Mouse (Mus musculus): ENCODE results near the gene Rfxank.

Rfxank gene

GRCm38 (mm10) chr8:70139026-70139857 lies at the start of gene Rfxank, which contains the start of the genes Borcs8 and Mef2b:
Gene Rfxank, minus strand, starts transcription at chr8:70139154.
Gene Borcs8, plus strand, starts transcription at chr8:70139499.
Gene Mef2b, plus strand, starts transcription at chr8:70139711.
- peak; percentile 100 for DNase-seq

- peak; percentile 91 to 94 for DNase-seq
Measured at GRCm38 (mm10) chr8:70188707-70189106, 49.8 kb upstream of the Rfxank start.

DNA sequence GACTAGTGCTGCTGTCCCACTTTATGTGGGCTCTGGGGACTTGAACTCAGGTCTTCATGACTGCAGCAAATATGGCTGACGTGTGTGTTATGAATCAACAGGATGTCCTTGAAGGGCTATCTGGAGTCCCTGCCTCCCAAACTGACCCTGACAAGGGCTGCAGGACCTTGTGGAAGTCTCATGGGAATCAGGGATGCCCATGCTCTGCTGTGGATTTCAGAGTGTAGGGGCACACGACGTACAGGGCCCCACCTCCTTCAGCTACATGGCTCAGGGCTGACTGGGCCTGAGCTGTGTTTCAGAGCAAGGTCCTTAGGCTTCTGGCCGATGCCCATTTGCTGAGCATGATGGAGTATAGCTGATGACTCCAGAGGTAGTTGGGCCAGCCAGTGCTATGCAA lies 44.2 kb upstream of the Rfxank start:
- no peak for DNase-seq

- no peak for DNase-seq
Measured at GRCm38 (mm10) chr8:70181903-70182252, 42.9 kb upstream of the Rfxank start.

DNA sequence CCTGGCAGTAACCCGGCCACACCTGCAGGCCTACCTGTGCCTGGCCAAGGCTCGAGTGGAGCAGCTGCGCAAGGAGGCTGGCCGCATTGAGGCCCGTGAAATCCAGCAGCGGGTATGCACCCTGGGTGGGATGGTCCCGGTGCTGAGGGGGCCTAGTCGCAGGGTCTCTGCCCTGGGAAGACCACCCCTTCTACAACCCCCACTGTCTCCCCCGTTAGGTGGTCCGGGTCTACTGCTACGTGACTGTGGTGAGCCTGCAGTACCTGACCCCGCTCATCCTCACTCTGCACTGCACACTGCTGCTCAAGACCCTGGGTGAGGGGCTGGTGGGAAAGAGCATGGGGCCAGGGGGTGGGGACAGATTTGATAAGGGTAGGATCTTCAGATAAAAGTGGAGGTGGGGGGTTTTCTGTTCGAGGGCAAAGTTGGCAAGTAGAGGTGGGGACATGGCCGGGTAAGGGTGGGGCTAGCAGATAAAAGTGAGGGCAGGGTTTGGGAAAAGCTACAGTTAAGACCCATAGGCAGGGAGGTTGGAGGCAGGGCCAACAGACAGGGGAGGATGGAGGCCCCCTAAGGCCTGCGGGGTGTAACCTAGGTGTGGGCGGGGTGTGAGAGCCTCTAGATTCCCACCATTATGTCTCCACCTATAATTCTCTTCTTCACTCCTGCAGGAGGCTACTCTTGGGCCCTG lies 42.4 kb upstream of the Rfxank start:
- no peak for DNase-seq

- no peak for DNase-seq
Measured at GRCm38 (mm10) chr8:70179082-70179481, 40.1 kb upstream of the Rfxank start.

DNA sequence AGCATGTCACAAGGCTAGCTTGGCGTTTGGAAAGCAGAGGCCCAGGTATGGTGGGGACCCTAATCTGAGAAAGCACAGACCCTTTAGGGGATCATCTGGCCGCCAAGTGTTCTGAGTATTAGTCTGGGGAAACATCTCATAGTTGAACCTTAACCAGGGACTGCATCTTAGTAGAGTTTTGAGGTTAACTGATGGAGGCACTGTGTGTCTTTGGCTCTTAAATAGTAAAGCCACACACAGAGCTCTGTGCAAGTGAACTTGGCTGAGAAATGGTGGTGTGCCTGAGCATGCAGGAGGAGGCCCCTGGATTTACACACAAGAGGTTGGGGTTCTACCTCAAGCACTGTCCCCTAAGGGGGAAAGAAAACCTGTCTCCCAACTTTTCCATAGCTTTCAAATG lies 39.3 kb upstream of the Rfxank start:
- DNase-seq: no peak

- DNase-seq: no peak
Measured at GRCm38 (mm10) chr8:70174079-70174478, 35.1 kb upstream of the Rfxank start.

DNA sequence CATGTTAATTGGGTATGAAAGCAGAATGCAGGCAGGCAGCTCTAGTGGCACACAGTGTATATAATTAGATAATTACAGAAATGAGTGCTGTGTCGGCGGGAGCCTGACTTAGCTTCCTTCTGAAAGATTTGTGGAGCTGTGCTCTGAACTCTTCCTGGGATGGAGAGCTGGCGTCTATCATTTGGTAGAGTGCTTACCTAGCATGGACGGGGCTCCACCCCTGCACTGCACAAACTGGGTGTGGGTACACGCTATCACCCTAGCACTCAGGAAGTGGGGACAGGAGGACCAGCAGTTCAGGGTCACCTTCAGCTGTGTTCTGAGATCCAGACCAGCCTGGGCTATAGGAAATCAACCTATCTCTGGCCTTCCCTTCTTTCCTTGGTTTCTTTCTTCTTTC lies 34.4 kb upstream of the Rfxank start:
- DNase-seq: no peak

DNA sequence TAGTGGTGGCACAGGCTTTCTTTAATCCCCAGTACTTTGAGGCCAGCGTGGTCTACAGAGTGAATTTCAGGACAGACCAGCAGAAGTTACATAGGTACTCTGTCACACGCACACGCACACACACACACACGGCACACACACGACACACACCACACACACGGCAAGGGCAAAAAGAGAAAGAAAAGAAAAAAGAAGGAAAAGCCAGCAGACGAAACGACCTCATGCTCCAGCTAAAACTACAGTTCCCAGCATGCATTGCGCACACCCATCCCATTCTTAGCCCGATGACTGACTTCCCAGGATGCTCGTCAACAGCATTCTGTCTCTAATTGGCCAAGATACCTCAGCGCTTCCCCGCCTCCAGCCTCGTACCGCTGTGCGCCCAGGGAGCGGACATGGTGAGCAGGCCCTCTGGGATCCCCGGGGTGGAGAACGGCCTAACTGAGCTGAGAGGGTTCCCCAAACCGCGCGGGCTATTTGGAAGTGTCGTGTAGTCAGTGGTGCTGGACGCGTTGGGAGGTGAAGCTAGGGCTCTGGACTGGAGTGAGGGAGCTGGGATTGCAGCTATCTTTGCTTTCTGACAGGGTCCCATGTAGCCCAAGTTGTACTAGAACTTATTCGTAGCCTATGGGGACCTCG lies 33.2 kb upstream of the Rfxank start, which contains the start of gene Tmem161a:
Tmem161a (plus strand) TSS at position 314 of the 639 bp plus-strand sequence.
- peak; percentile 94 to 95 for DNase-seq

DNA sequence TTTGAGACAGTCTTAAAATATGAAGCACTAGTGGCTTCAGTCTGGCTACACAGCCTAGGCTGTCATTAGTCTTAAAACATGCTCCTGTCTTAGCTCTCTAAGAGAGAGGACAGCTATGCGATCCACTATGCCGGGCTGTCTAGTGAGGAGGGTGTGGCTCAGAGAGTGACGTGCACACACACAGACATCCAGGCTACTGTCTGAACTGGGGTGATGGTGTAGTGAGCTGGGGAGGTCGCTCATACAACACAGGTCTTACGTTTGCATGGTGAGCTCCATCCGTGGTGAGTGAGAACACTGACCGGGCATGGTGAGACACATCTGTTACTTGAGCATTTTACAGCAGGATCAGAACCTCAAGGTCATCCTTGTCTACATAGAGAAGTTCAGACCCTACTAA lies 32.3 kb upstream of the Rfxank start:
- no peak for DNase-seq

DNA sequence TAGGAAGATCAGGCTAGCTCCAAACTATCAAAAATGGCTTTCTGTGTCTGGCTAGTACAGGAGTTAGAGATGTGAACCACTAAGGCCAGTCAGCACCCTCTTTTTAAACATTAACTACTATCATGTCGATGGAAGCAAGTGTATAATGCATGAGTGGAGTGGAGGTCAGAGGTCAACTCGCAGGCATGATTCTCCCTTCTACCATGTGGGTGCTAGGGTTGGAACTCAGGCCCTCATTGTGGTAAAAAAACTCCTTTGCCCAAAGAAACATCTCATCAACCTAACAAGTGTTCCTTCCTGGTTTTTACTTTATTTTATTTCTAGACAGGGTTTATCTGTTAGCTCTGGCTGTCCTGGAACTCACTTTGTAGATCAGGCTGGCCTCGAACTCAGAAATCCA lies 31.8 kb upstream of the Rfxank start:
- peak; percentile 72 to 78 for DNase-seq

GRCm38 (mm10) chr8:70170116-70170515 lies 31.2 kb upstream of the Rfxank start:
- no peak for DNase-seq

GRCm38 (mm10) chr8:70166504-70167110 lies 27.7 kb upstream of the Rfxank start:
- peak in 1 of 2 experiments; percentile 40 for DNase-seq

- DNase-seq: no peak
Measured at GRCm38 (mm10) chr8:70163316-70163715, 24.4 kb upstream of the Rfxank start.

- DNase-seq: no peak
Measured at GRCm38 (mm10) chr8:70160015-70160414, 21.1 kb upstream of the Rfxank start.

DNA sequence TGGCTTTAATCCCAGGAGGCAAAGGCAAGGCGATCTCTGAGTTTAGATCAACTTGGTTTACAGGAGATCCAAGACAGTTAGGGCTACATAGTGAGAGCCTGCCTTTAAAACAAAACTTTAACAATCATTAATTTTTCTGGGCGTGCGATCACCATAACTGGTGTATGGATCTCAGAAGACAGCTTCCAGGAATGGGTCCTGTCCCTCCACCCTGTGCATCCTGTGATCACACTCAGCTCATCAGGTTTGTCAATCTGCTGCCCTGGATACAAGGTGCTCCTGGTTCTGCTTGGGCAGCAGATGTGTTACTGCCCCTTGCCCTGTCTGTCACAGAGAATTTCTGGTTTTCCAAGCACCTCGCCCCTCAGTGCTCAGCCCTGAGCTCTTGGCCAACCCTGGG lies 20.3 kb upstream of the Rfxank start:
- DNase-seq: no peak

DNA sequence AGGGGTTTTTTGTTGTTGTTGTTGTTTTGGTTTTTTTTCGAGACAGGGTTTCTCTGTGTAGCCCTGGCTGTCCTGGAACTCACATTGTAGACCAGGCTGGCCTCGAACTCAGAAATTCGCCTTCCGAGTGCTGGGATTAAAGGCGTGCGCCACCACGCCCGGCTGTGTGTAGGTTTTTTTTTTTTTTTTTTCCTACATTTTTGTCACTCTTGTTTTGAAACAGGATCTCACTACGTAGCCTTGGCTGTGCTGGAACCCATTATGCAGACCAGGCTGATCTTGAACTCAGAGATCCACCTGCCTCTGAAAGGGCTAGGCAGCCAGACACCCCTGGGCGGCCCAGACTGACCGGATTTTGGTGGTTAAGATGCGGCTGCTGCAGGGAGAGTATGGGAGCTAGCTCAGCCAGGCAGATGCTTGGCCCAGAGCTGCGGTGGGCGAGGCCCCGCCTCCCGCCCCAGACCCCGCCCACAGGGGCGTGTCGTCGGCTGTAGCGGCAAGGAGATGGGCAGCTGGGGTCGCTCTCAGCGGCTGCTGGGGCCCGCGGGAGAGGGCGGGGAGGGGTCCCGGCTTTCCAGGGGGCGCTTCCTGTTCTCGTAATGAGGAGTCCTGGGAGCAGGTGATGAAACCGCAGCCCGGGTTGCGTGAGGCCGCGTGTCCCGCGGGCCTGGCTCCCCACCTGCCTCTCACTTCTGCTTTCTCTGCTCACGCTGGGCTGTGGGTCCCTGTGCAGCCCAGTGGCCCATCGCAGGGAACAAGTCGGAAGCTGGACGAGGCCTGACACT lies 19.3 kb upstream of the Rfxank start:
- DNase-seq: peak; percentile 47 to 66

- no peak for DNase-seq
Measured at GRCm38 (mm10) chr8:70157240-70157800, 18.4 kb upstream of the Rfxank start.

- peak in 1 of 2 experiments; percentile 71 for DNase-seq
Measured at GRCm38 (mm10) chr8:70152537-70153257, 13.7 kb upstream of the Rfxank start.

DNA sequence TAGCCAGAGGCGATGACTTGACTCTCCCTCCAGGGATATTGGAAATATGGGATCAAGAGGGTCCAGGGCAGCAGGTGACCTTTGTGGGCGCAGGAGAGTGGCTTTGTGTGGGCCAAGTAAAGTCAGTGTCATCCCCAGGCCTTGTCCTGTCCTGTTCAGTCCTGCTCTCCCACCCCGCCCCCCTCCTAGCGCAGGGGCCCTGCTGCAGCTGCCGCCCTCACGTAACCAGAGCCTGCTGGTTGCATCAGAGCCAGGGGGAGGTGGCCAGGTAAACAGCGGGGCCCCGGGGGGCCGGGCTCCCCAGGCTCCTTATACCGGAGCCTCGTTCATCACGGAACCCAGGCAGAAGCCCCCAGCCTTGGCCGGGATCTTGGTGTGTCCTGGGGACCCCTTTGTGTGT lies 11.2 kb upstream of the Rfxank start:
- DNase-seq: no peak
